Comparison of ENCODE assay signal across 13 mouse cellular contexts in genomic region chr8:20384990-20385389, GRCm38 (mm10). TPM values are rescaled to one million over a fixed set of nuclear protein-coding genes. Genes with fewer than 3 reads are reported as not detected.
"Had no signal": no experiment of that assay in that cellular context is flagged by ENCODE, and none has a peak within 500 bp of the region (broad histone marks: within the 10 kb centered on the region; RNA-seq: fewer than 3 reads in every experiment).

No protein-coding gene starts in this region.

RNA-seq across cellular contexts. Expression of gene Gm15319, which starts 22.0 kb away (rescaled TPM):
- polyA plus RNA-seq: embryonic facial prominence, embryonic 10.5 days; embryonic facial prominence, embryonic 11.5 days; embryonic facial prominence, embryonic 12.5 days; embryonic facial prominence, embryonic 13.5 days; embryonic facial prominence, embryonic 14.5 days; embryonic facial prominence, embryonic 15.5 days; erythroblast, embryonic 14.5 days; forebrain, embryonic 10.5 days; forebrain, embryonic 12.5 days; forebrain, embryonic 13.5 days; forebrain, embryonic 16.5 days; forebrain, postnatal 0 days; heart, adult 2 months had no signal
